Mouse (Mus musculus): ENCODE data around the gene Haao. TPM values are rescaled to one million over a fixed set of nuclear protein-coding genes. Genes with fewer than 3 reads are reported as not detected.

Gene Haao
- polyA plus RNA-seq, 1 experiment from 2014 or later = 88.0 TPM

GRCm38 (mm10) chr17:83849081-83849675 lies 1.4 kb upstream of the Haao start:
- Histone ChIP-seq H3K4me2 (ENCODE audit: low read depth, low read length) (no peak overlapping the region), H3K4me3 (ENCODE audit: low read depth, low read length) (no peak overlapping the region), H3K4me1 (ENCODE audit: control insufficient read depth, low read depth, low read length) (peaks cover 20% of the 10 kb centered on the region), H3K9ac (ENCODE audit: low read depth, low read length) (no peak overlapping the region; the same call in 1 of the 2 replicates), H3K27me3 (ENCODE audit: control insufficient read depth, insufficient read depth, low read depth, low read length) (no peaks in the 10 kb centered on the region), H3K27ac (ENCODE audit: low read length) (no peak overlapping the region), H3K9me3 (replicated peaks; ENCODE audit: control insufficient read depth, low read length) (no peaks in the 10 kb centered on the region), H3K36me3 (ENCODE audit: control insufficient read depth, insufficient read depth) (no peaks in the 10 kb centered on the region)
- 63% methylated on average over 12 of the region's 12 CpGs for WGBS (ENCODE audit: insufficient replicate concordance)
- ATAC-seq (ENCODE audit: low read depth) = no peak

GRCm38 (mm10) chr17:83848482-83848881 lies 719 bp upstream of the Haao start:
- Histone ChIP-seq H3K27me3 (ENCODE audit: control insufficient read depth, insufficient read depth, low read depth, low read length) (no peaks in the 10 kb centered on the region), H3K36me3 (ENCODE audit: control insufficient read depth, insufficient read depth) (no peaks in the 10 kb centered on the region), H3K4me2 (ENCODE audit: low read depth, low read length) (no peak overlapping the region), H3K9ac (ENCODE audit: low read depth, low read length) (no peak overlapping the region), H3K4me3 (ENCODE audit: low read depth, low read length) (no peak overlapping the region), H3K4me1 (ENCODE audit: control insufficient read depth, low read depth, low read length) (peaks cover 17% of the 10 kb centered on the region), H3K9me3 (replicated peaks; ENCODE audit: control insufficient read depth, low read length) (no peaks in the 10 kb centered on the region), H3K27ac (ENCODE audit: low read length) (peak overlapping the region; percentile 56; the same call in 1 of the 2 replicates)
- ATAC-seq (ENCODE audit: low read depth) = no peak
- 30% methylated on average over 4 of the region's 4 CpGs for WGBS (ENCODE audit: insufficient replicate concordance)

DNA sequence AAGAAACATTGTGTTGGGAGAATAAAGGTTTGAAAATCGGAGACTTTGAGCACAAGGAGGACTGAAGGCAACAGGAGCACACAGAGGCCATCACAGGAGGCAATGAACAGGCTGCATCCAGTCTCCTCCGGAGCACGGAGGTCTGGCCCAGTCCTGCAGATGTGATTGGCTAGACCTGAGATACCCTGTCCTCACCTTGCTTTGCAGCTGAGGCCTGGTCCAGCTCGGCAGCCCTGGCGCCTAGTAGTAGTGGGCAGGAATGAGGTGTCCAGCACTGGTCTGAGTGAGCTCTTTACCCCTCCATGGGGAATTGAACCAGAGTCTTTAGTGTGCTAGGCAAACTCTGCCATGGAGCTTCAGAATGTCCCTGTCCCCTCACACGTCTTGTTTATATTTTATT lies 663 bp downstream of the Haao start:
- Histone ChIP-seq H3K27ac (ENCODE audit: low read length) (peak overlapping the region; percentile 78), H3K9me3 (replicated peaks; ENCODE audit: control insufficient read depth, low read length) (no peaks in the 10 kb centered on the region), H3K4me2 (ENCODE audit: low read depth, low read length) (peak overlapping the region; percentile 22), H3K36me3 (ENCODE audit: control insufficient read depth, insufficient read depth) (no peaks in the 10 kb centered on the region), H3K9ac (ENCODE audit: low read depth, low read length) (peak overlapping the region; percentile 19; the same call in 1 of the 2 replicates), H3K27me3 (ENCODE audit: control insufficient read depth, insufficient read depth, low read depth, low read length) (no peaks in the 10 kb centered on the region), H3K4me3 (ENCODE audit: low read depth, low read length) (peak overlapping the region; percentile 36), H3K4me1 (ENCODE audit: control insufficient read depth, low read depth, low read length) (peaks cover 17% of the 10 kb centered on the region)
- 52% methylated on average over 6 of the region's 6 CpGs for WGBS (ENCODE audit: insufficient replicate concordance)
- ATAC-seq (ENCODE audit: low read depth) = no peak

DNA sequence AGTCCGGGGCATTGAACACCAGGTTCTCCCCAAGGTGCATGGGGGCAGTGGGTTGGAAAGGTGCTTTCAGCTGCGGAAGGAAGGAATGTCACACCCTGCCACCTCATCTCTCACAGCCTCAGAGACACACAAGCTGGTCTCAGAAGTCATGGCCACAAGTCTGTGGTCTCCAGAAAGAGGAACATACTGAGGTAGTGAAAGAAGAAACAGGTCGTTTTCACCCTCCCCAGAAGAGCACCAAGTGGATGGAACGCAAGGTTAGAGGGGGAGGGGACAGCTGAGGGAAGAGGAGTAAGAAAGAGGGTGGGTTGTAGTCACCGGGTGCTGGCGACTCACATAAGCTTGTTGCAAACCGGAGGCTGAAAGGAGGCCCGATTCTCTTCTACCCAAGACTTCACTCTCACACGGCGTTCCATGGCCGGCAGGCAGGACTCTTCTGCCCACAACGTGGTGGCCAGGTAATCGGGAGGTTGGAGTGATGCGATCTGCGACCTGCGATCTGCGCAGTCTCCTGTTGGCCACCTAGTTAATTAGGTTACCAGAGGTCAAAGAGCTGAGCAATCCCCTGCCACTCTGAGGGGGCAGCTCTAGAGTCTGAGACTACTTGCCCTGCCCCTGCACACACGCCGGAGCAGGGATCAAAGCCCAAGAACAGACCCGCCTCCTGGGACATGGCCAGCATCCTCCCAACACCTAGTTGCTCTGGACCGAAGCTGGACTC lies 1.3 kb downstream of the Haao start:
- no peaks in the 10 kb centered on the region for H3K36me3 ChIP-seq (ENCODE audit: control insufficient read depth, insufficient read depth)
- H3K27me3 ChIP-seq (ENCODE audit: control insufficient read depth, insufficient read depth, low read depth, low read length) = no peaks in the 10 kb centered on the region
- H3K4me1 ChIP-seq (ENCODE audit: control insufficient read depth, low read depth, low read length) = peaks cover 17% of the 10 kb centered on the region
- H3K4me2 ChIP-seq (ENCODE audit: low read depth, low read length) = peak overlapping the region; percentile 22
- H3K9me3 ChIP-seq (replicated peaks; ENCODE audit: control insufficient read depth, low read length) = no peaks in the 10 kb centered on the region
- H3K9ac ChIP-seq (ENCODE audit: low read depth, low read length) = peak overlapping the region; percentile 43; the same call in 1 of the 2 replicates
- WGBS (ENCODE audit: insufficient replicate concordance) = 39% methylated on average over 21 of the region's 21 CpGs
- ATAC-seq (ENCODE audit: low read depth) = peak; percentile 55
- H3K27ac ChIP-seq (ENCODE audit: low read length) = peak overlapping the region; percentile 78
- H3K4me3 ChIP-seq (ENCODE audit: low read depth, low read length) = peak overlapping the region; percentile 36

DNA sequence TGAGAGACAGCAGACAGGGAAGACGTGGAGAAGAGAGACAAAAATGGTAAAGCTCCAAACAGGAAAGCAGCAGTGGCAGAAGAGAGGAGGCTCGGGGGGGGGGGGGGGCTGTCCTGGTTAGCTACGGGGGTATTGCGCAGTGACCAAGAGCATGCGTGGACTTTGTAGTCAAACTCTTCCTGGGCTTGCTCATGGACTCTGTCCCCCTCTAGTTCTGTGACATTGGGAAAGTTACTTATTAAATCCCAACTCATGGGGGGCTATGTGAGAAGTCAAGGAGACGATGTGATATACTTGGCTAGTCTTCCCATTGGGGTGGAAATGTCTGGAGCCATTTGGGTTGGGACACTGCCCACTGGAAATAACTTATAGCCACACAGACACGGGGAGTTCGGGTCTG lies 2.2 kb downstream of the Haao start:
- no peaks in the 10 kb centered on the region for H3K36me3 ChIP-seq (ENCODE audit: control insufficient read depth, insufficient read depth)
- peaks cover 17% of the 10 kb centered on the region for H3K4me1 ChIP-seq (ENCODE audit: control insufficient read depth, low read depth, low read length)
- H3K9me3 ChIP-seq (replicated peaks; ENCODE audit: control insufficient read depth, low read length) = no peaks in the 10 kb centered on the region
- peak; percentile 76 for ATAC-seq (ENCODE audit: low read depth)
- H3K4me2 ChIP-seq (ENCODE audit: low read depth, low read length) = peak overlapping the region; percentile 31
- peak overlapping the region; percentile 78 for H3K27ac ChIP-seq (ENCODE audit: low read length)
- no peaks in the 10 kb centered on the region for H3K27me3 ChIP-seq (ENCODE audit: control insufficient read depth, insufficient read depth, low read depth, low read length)
- WGBS (ENCODE audit: insufficient replicate concordance) = 50% methylated on average over 7 of the region's 8 CpGs
- peak overlapping the region; percentile 43 for H3K9ac ChIP-seq (ENCODE audit: low read depth, low read length)
- H3K4me3 ChIP-seq (ENCODE audit: low read depth, low read length) = peak overlapping the region; percentile 36

DNA sequence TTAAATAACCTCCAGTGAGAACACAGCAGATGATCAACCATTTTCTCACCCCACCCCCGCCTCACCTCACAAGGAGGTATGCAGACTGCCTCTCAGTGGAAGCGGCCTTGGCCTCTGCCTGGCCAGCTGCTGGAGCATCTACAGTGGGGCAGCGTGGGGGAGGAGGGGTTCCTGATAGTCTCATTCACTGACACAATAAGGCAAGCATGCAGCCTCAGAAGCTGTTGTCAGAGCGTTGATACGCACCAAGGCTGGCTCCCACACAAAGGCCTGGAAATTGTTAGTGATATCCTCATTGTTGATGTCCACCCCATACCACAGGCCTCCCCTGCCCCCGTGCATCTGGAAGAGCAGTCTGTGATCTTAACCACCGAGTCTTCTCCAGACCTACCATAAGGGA lies 4.0 kb downstream of the Haao start:
- Histone ChIP-seq H3K27ac (ENCODE audit: low read length) (no peak overlapping the region), H3K4me3 (ENCODE audit: low read depth, low read length) (no peak overlapping the region), H3K4me2 (ENCODE audit: low read depth, low read length) (no peak overlapping the region), H3K4me1 (ENCODE audit: control insufficient read depth, low read depth, low read length) (peaks cover 6% of the 10 kb centered on the region), H3K36me3 (ENCODE audit: control insufficient read depth, insufficient read depth) (no peaks in the 10 kb centered on the region), H3K9ac (ENCODE audit: low read depth, low read length) (no peak overlapping the region), H3K9me3 (replicated peaks; ENCODE audit: control insufficient read depth, low read length) (no peaks in the 10 kb centered on the region), H3K27me3 (ENCODE audit: control insufficient read depth, insufficient read depth, low read depth, low read length) (no peaks in the 10 kb centered on the region)
- WGBS (ENCODE audit: insufficient replicate concordance) = 68% methylated on average over 7 of the region's 7 CpGs
- ATAC-seq (ENCODE audit: low read depth) = no peak

- no peak for ATAC-seq (ENCODE audit: low read depth)
- H3K4me2 ChIP-seq (ENCODE audit: low read depth, low read length) = no peak overlapping the region
- WGBS (ENCODE audit: insufficient replicate concordance) = 67% methylated on average over 5 of the region's 5 CpGs
- H3K9ac ChIP-seq (ENCODE audit: low read depth, low read length) = no peak overlapping the region
- no peaks in the 10 kb centered on the region; the same call in 1 of the 2 replicates for H3K4me1 ChIP-seq (ENCODE audit: control insufficient read depth, low read depth, low read length)
- no peaks in the 10 kb centered on the region for H3K27me3 ChIP-seq (ENCODE audit: control insufficient read depth, insufficient read depth, low read depth, low read length)
- no peaks in the 10 kb centered on the region for H3K9me3 ChIP-seq (replicated peaks; ENCODE audit: control insufficient read depth, low read length)
- H3K4me3 ChIP-seq (ENCODE audit: low read depth, low read length) = no peak overlapping the region
- H3K36me3 ChIP-seq (ENCODE audit: control insufficient read depth, insufficient read depth) = no peaks in the 10 kb centered on the region
- no peak overlapping the region for H3K27ac ChIP-seq (ENCODE audit: low read length)
Measured at GRCm38 (mm10) chr17:83841011-83841410, 6.8 kb downstream of the Haao start.

DNA sequence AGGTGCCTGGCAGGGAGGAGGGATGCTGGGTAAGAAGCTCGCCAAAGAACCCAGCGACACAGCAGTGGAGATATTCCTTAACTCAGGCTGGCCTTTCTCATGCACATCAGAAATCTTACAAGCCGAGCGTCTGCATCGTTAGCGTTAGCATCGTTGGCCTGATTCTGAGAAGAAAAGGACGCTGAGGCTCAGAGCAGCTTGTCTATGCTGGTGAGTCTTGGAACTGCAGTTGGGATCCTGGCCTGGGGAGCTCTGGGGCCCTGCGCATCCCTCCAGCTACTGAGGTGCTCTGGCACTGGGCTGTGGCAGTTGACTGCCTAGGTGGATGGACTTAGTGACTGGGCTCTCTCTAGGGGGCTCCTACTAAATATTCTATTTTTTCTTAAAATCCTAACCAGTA lies 8.6 kb downstream of the Haao start:
- Histone ChIP-seq H3K9ac (ENCODE audit: low read depth, low read length) (no peak overlapping the region), H3K4me1 (ENCODE audit: control insufficient read depth, low read depth, low read length) (peaks cover 3% of the 10 kb centered on the region; the same call in 1 of the 2 replicates), H3K27ac (ENCODE audit: low read length) (no peak overlapping the region), H3K4me3 (ENCODE audit: low read depth, low read length) (no peak overlapping the region), H3K27me3 (ENCODE audit: control insufficient read depth, insufficient read depth, low read depth, low read length) (no peaks in the 10 kb centered on the region), H3K4me2 (ENCODE audit: low read depth, low read length) (no peak overlapping the region), H3K9me3 (replicated peaks; ENCODE audit: control insufficient read depth, low read length) (no peaks in the 10 kb centered on the region), H3K36me3 (ENCODE audit: control insufficient read depth, insufficient read depth) (no peaks in the 10 kb centered on the region)
- 75% methylated on average over 9 of the region's 9 CpGs for WGBS (ENCODE audit: insufficient replicate concordance)
- no peak for ATAC-seq (ENCODE audit: low read depth)

- 64% methylated on average over 8 of the region's 8 CpGs for WGBS (ENCODE audit: insufficient replicate concordance)
- Histone ChIP-seq H3K9me3 (replicated peaks; ENCODE audit: control insufficient read depth, low read length) (no peaks in the 10 kb centered on the region), H3K27me3 (ENCODE audit: control insufficient read depth, insufficient read depth, low read depth, low read length) (no peaks in the 10 kb centered on the region), H3K36me3 (ENCODE audit: control insufficient read depth, insufficient read depth) (no peaks in the 10 kb centered on the region), H3K9ac (ENCODE audit: low read depth, low read length) (no peak overlapping the region), H3K4me2 (ENCODE audit: low read depth, low read length) (no peak overlapping the region), H3K27ac (ENCODE audit: low read length) (no peak overlapping the region), H3K4me3 (ENCODE audit: low read depth, low read length) (no peak overlapping the region), H3K4me1 (ENCODE audit: control insufficient read depth, low read depth, low read length) (peaks cover 3% of the 10 kb centered on the region; the same call in 1 of the 2 replicates)
- ATAC-seq (ENCODE audit: low read depth) = no peak
Measured at GRCm38 (mm10) chr17:83837659-83838190, 10.0 kb downstream of the Haao start.

Measured in liver, embryonic 16.5 days (tissue).